Mouse (Mus musculus) Patski (cell line): ENCODE measurements around the gene Helz. TPM values are rescaled to one million over a fixed set of nuclear protein-coding genes. Genes with fewer than 3 reads are reported as not detected.
"Not testable (repeated sequence)": the region's sequence is repeated elsewhere in the genome, so short reads cannot be mapped to it uniquely, and the experiment has no call there.

Experiments used
- ATAC-seq: fragments of 100-300 bp; one replicate; pipeline ENCODE4 v1.8.0; 2021
- CTCF ChIA-PET: fragments of 350-600 bp; sonication (Branson Sonifier 250); formaldehyde crosslinking; loops from one replicate; lab custom pipeline; 2022; ENCODE audit warnings: inconsistent platforms; lab: Charles Lee
- POLR2A ChIA-PET: fragments of 350-600 bp; sonication (Branson Sonifier 250); formaldehyde crosslinking; loops from one replicate; lab custom pipeline; 2022; ENCODE audit warnings: antibody characterized with exemption, inconsistent platforms; lab: Charles Lee
- DNase-seq: peaks from one replicate; pipeline ENCODE4 v3.0.0-alpha.2; 2011; ENCODE audit warnings: low read depth, low spot score
- H3K27me3 ChIP-seq: fragments of 371-371 bp; one replicate; pipeline ENCODE4 v1.5.1; 2021
- CTCF ChIP-seq: fragments of 100-300 bp; IDR thresholded peaks from one replicate; pipeline ENCODE4 v1.5.1; 2021
- in situ Hi-C: fragments of 300-500 bp; cut with MboI; formaldehyde crosslinking; loops from 3 replicates; pipeline ENCODE4 v1.11.1; 2018; ENCODE audit warnings: low pct_unique_long_range_greater_than_20kb, mixed read lengths
- polyA plus RNA-seq: library from polyadenylated mRNA; unstranded; gene quantifications from one replicate; pipeline ENCODE4 v1.2.3, GENCODE M21; 2021

Helz gene
- 19.6 TPM for polyA plus RNA-seq

GRCm38 (mm10) chr11:107547351-107548203 is at the start of gene Helz:
Gene Helz (plus strand): TSS chr11:107547930.
- H3K27me3 ChIP-seq: no peaks in the 10 kb centered on the region
- POLR2A ChIA-PET: interaction anchor here (0.6 to 1.0 kb wide), 2 partner anchors 26 to 70 kb away, joined by 3 to 4 read pairs; no protein-coding TSS in a partner anchor
- TF ChIP-seq CTCF: no peak
- in situ Hi-C loops: loop anchor here (5.0 kb wide), 1 partner anchor 35 kb away; no protein-coding TSS in a partner anchor
- ATAC-seq (peak; percentile 69), DNase-seq (no peak)
- CTCF ChIA-PET: interaction anchor here (1.6 kb wide), 1 partner anchor 73 kb away, joined by 3 read pairs; no protein-coding TSS in a partner anchor

DNA sequence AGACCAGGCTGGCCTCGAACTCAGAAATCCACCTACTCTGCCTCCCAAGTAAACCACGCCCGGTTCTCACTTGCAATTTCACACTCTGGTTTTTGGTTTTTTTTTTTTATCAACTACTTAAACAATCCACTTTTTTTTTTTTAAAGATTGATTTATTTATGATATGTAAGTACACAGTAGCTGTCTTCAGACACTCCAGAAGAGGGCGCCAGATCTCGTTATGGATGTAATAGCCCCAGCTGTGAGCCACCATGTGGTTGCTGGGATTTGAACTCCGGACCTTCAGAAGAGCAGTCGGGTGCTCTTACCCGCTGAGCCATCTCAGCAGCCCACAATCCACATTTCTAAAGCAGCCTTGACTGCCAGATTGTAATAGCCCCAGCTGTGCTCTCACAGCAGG is 44.9 kb upstream of the Helz start:
- TF ChIP-seq CTCF: peak; percentile 46
- in situ Hi-C loops: loop anchor here (25.0 kb wide), 2 partner anchors 110 to 484 kb away; no protein-coding TSS in a partner anchor
- DNase-seq (no peak), ATAC-seq (no peak)
- H3K27me3 ChIP-seq: no peaks in the 10 kb centered on the region
- ChIA-PET CTCF (interaction anchor here (1.0 kb wide), 1 partner anchor 11 kb away, joined by 4 read pairs; no protein-coding TSS in a partner anchor), POLR2A (interaction anchor here (0.6 kb wide), 2 partner anchors 37 to 193 kb away, joined by 5 to 6 read pairs; no protein-coding TSS in a partner anchor)

- CTCF ChIA-PET, H3K27me3 ChIP-seq: not testable (repeated sequence)
Measured at GRCm38 (mm10) chr11:107504364-107504763, 43.4 kb upstream of the Helz start.

DNA sequence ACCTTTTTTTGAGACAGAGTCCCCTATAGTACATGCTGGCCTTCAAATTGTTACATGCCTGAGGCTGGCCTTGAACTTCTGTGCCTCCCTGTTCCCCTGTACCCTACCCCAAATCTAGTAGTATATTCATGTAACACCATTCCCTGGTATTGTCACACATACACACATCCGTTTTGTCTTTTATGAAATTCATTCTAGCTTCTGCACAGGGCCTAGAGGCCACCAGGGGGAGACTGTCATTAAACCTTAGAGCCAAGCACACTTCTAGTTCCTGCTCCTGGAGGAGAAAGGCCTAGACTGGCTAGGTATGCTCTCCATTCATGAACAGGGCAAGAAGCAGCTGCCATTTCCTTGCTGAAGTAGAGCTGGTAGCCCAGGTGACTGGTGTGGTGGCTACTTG is 41.5 kb upstream of the Helz start:
- ATAC-seq: no peak
- POLR2A ChIA-PET: no interaction called here
- CTCF ChIA-PET: interaction anchor here (1.0 to 1.7 kb wide), 3 partner anchors 9 to 40 kb away, joined by 3 to 7 read pairs (median 3); no protein-coding TSS in a partner anchor
- no peaks in the 10 kb centered on the region for H3K27me3 ChIP-seq
- in situ Hi-C loops: loop anchor here (5.0 to 25.0 kb wide), 3 partner anchors 106 to 481 kb away; no protein-coding TSS in a partner anchor
- no peak for DNase-seq
- peak; percentile 61 for TF ChIP-seq CTCF

More at GRCm38 (mm10) chr11:107504364-107504763, 43.4 kb upstream of the Helz start:
- POLR2A ChIA-PET: interaction anchor here (1.1 kb wide), 1 partner anchor 90 kb away, joined by 3 read pairs; no protein-coding TSS in a partner anchor
- not testable (repeated sequence) for ATAC-seq, DNase-seq
- in situ Hi-C loops: loop anchor here (25.0 kb wide), 2 partner anchors 108 to 483 kb away; no protein-coding TSS in a partner anchor

DNA sequence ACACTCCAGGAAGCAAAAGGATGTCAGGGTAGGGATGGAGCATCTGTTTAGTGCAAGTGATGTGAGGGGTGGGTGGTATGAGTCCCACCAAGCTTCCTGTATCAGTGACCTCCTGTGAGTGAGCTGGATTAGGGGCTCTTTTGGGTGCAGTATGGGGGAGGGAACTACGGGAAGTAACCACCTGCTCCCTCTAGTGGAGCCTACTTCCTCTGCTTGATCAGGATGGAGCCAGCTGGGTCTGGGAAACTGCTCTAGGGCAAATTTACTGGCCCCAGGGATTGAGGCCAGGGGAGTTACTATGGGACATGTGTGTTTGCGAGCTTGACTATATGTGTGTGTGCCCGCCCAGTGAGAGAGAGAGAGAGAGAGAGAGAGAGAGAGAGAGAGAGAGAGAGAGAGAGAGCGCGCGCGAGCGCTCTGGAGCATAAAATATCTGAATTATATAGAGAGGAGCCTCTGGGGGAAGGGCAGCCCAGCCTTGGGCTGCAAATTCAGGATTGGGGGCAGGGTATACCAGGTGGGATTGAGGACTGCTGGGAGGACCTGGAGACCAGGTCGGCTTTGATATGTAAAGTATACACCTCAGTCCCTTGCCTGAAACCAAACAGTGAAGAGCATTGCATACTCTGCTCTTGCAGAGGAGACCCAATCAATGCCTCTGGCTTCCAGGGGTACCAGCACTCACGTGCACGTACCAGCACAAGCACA is 37.9 kb upstream of the Helz start:
- no peak for ATAC-seq
- peak; percentile 58 for TF ChIP-seq CTCF
- no peaks in the 10 kb centered on the region for H3K27me3 ChIP-seq
- no peak for DNase-seq
- ChIA-PET CTCF (interaction anchor here (0.9 to 3.2 kb wide), 3 partner anchors 12 to 34 kb away, joined by 3 to 16 read pairs (median 7); no protein-coding TSS in a partner anchor), POLR2A (interaction anchor here (0.6 kb wide), 1 partner anchor 18 kb away, joined by 3 read pairs; no protein-coding TSS in a partner anchor)
- in situ Hi-C loops: loop anchor here (5.0 to 25.0 kb wide), 4 partner anchors 38 to 478 kb away; partner anchors contain the start of gene Helz

DNA sequence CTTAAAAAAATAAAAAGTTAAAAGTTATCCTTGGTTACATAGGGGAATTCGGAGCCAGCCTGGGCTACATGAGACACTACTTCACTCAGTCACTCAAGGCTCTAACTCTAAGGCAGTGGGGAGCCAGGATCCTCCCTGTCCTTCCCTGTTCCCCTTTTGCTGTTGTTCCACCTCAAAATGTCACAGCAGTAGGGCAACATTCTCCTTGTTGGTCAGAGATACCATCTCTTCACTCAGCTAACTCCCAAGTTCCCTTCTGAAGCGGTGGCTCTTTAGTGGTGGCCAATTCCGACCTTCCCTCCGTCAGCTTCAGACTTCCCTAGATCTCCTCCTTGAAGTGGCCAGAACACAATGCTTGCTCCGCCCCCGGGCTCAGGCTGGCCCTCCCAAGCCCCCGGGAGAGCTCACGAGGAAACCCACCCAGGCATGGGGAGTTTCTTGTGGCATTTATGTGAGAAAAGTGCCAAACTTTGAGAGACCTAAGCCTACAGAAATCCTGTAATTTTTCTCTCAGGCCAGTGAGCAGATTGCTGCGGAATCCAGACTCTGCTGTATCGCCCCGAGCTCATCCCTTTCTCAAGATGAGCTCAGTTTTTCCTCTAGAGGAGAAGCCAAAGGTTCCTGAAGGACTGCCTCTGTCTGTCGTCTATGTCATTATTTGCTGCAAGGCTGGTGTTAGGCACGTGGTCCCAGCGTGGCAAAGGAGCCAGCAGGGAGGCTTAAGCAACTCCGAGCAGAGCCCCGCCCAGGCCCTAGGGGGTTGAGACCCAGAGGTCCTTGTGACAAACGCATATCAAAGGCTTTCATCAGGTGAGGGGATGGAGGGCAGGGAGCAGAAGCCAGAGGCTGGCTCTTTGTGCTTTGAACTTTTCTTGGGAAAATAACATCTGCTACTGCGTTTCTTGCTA is 37.1 kb upstream of the Helz start:
- CTCF ChIA-PET: interaction anchor here (1.0 to 3.2 kb wide), 3 partner anchors 13 to 35 kb away, joined by 3 to 16 read pairs (median 7); no protein-coding TSS in a partner anchor
- ATAC-seq: no peak
- in situ Hi-C loops: loop anchor here (5.0 to 25.0 kb wide), 3 partner anchors 37 to 477 kb away; partner anchors contain the start of gene Helz
- no peak for TF ChIP-seq CTCF
- no peaks in the 10 kb centered on the region for H3K27me3 ChIP-seq
- DNase-seq: no peak
- POLR2A ChIA-PET: no interaction called here

- POLR2A ChIA-PET, ATAC-seq, DNase-seq, CTCF ChIA-PET, H3K27me3 ChIP-seq: not testable (repeated sequence)
- peak; percentile 93 for TF ChIP-seq CTCF
- in situ Hi-C loops: loop anchor here (5.0 to 25.0 kb wide), 3 partner anchors 35 to 475 kb away; partner anchors contain the start of gene Helz
Measured at GRCm38 (mm10) chr11:107511954-107512353, 35.8 kb upstream of the Helz start.

DNA sequence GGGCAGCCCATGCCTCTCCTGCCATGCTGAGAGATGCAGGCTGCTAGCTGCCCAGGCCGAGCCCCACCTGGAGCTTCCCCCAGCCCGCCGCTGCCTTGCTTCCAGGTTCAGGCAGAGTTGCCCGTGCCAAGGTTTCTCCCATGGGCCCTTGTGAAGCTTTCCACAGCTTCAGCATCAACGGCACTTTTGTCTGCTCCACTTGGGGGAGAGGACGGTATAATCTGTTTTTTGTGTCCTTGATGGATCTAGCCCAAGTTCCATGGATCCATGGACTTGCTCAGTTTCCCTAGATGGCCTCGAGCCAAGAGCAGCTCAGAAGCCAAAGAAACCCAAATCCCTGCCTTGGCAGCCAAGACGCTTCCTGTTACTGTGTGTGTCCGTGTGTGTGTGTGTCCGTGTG is 34.7 kb upstream of the Helz start:
- no peak for ATAC-seq
- in situ Hi-C loops: loop anchor here (5.0 to 25.0 kb wide), 3 partner anchors 34 to 474 kb away; partner anchors contain the start of gene Helz
- ChIA-PET POLR2A (interaction anchor here (0.7 to 0.8 kb wide), 2 partner anchors 9 to 11 kb away, joined by 3 to 5 read pairs; no protein-coding TSS in a partner anchor), CTCF (no interaction called here)
- no peaks in the 10 kb centered on the region for H3K27me3 ChIP-seq
- DNase-seq: no peak
- no peak for TF ChIP-seq CTCF

DNA sequence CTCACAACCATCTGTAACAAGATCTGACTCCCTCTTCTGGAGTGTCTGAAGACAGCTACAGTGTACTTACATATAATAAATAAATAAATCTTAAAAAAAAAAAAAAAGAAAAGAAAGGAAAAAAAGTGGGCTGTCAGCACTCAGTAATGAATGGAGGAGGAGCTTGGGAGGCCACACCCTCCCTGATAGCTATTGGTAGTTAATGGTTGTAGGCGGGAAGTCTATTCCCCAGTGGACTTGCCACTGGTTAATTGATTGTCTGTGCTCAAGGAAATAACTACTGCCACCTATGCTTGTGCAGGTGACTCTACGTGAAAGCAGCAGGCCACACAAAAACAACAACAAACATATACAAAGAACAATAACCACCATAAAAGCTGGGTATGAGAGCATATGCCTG is 31.3 kb upstream of the Helz start:
- in situ Hi-C loops: loop anchor here (25.0 kb wide), 2 partner anchors 96 to 471 kb away; no protein-coding TSS in a partner anchor
- POLR2A ChIA-PET: no interaction called here
- TF ChIP-seq CTCF: no peak
- ATAC-seq (no peak), DNase-seq (no peak)
- CTCF ChIA-PET: no interaction called here
- H3K27me3 ChIP-seq: no peaks in the 10 kb centered on the region
